Mouse (Mus musculus) neural tube, embryonic 11.5 days (tissue): ENCODE measurements around the gene Abi3bp. TPM values are rescaled to one million over a fixed set of nuclear protein-coding genes. Genes with fewer than 3 reads are reported as not detected.

ENCODE experiments used
- ATAC-seq: fragments of 200-750 bp; cut with Nextera tagmentation; 2 replicates; pipeline ENCODE4 v1.8.0; 2017; ENCODE audit warnings: moderate number of reproducible peaks, mild to moderate bottlenecking, moderate TSS enrichment, moderate library complexity; ENCODE audit not compliant: insufficient read depth, low FRiP score, low TSS enrichment
- DNase-seq: peaks from one replicate; pipeline ENCODE4 v3.0.0-alpha.2; 2015; ENCODE audit warnings: low spot score
- H3K27ac ChIP-seq: fragments of 300-500 bp; sonication (generic); 2 replicates; pipeline ENCODE4 v1.5.1; 2014; ENCODE audit warnings: low read depth, mild to moderate bottlenecking, low read length
- H3K27me3 ChIP-seq: fragments of 300-500 bp; sonication (generic); 2 replicates; pipeline ENCODE4 v1.6.1; 2014; ENCODE audit warnings: mild to moderate bottlenecking, low read length, mixed read lengths; ENCODE audit not compliant: control insufficient read depth, insufficient read depth
- H3K36me3 ChIP-seq: fragments of 300-500 bp; sonication (generic); 2 replicates; pipeline ENCODE4 v1.6.1; 2014; ENCODE audit warnings: mild to moderate bottlenecking, low read length, moderate library complexity, mixed read lengths; ENCODE audit not compliant: control insufficient read depth, insufficient read depth
- H3K4me1 ChIP-seq: fragments of 300-500 bp; sonication (generic); 2 replicates; pipeline ENCODE4 v1.6.1; 2014; ENCODE audit warnings: low read length, mixed read lengths; ENCODE audit not compliant: control insufficient read depth, insufficient read depth
- H3K4me2 ChIP-seq: fragments of 300-500 bp; sonication (generic); 2 replicates; pipeline ENCODE4 v1.6.1; 2014; ENCODE audit warnings: low read depth, mild to moderate bottlenecking, moderate library complexity
- H3K4me3 ChIP-seq: fragments of 300-500 bp; sonication (generic); 2 replicates; pipeline ENCODE4 v1.5.1; 2014; ENCODE audit warnings: low read depth, low read length
- H3K9ac ChIP-seq: fragments of 300-500 bp; sonication (generic); 2 replicates; pipeline ENCODE4 v1.6.1; 2014; ENCODE audit warnings: mild to moderate bottlenecking, low read length
- H3K9me3 ChIP-seq: fragments of 300-500 bp; sonication (generic); 2 replicates; pipeline ENCODE4 v1.6.1; 2016; ENCODE audit warnings: low read length; ENCODE audit not compliant: control insufficient read depth
- WGBS: fragments of 180-500 bp; shearing (Covaris S2); extraction: QIAGEN DNeasy Blood & Tissue Kit; methylation state at CpG from one replicate; pipeline ENCODE4 v1.1.7; 2014; 5-methylcytosine and 5-hydroxymethylcytosine counted together
- polyA plus RNA-seq: library from polyadenylated mRNA; unstranded; fragments of >200 nt; fragmentation: Nextera tagmentation; extraction: Ambion mirVana; gene quantifications from 2 replicates; pipeline ENCODE4 v1.2.1, GENCODE M21; 2014

Gene Abi3bp
- polyA plus RNA-seq, 1 experiment from 2014 or later = 1.2 TPM

DNA sequence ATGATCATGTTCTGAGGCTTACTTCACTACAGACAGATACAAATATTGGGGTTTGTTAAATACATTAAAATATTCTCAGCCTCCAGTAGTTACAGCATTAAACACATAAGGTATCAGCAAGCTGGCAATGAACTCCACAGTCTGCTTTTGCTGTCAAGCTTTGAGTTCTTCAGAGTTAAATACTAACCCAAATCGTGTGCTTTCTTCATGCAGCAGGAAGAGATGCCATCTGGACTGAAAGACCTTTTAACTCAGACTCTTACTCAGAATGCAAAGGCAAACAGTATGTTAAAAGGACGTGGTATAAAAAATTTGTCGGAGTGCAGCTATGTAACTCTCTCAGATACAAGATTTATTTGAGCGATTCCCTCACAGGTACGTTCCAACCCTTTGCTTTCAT lies 209.1 kb downstream of the Abi3bp start:
- no peak for ATAC-seq
- no peaks in the 10 kb centered on the region for H3K4me1 ChIP-seq
- no peak for DNase-seq
- no peak overlapping the region for H3K9ac ChIP-seq
- no peak overlapping the region for H3K4me3 ChIP-seq
- no peak overlapping the region for H3K4me2 ChIP-seq
- H3K27me3 ChIP-seq = no peaks in the 10 kb centered on the region
- WGBS = 92% methylated on average over 5 of the region's 5 CpGs
- H3K9me3 ChIP-seq = no peaks in the 10 kb centered on the region
- no peak overlapping the region for H3K27ac ChIP-seq
- no peaks in the 10 kb centered on the region for H3K36me3 ChIP-seq

DNA sequence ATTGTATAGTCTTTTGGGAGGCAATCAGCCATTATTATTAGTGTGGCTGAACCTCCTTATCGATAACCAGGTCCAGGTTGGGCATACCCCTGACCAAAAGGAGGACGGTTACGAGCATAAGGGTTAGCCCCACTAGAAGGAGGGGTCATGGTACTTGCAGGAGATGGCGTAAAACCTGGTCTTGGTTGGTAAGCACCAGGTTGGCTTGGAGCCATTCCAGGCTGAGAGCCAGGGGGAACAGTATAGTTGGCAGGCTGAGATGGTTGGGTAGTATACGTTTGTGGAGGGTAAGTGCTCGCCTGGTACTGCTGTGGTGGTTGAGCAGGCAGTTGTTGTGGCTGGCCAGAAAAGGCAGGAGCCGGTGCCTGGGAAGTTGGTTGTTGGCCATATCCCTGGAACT lies 213.0 kb downstream of the Abi3bp start:
- H3K9ac ChIP-seq = no peak overlapping the region
- H3K27ac ChIP-seq = no peak overlapping the region
- no peak overlapping the region for H3K4me3 ChIP-seq
- no peak for ATAC-seq
- no peak overlapping the region for H3K4me2 ChIP-seq
- WGBS = 95% methylated on average over 7 of the region's 7 CpGs
- no peaks in the 10 kb centered on the region for H3K9me3 ChIP-seq
- H3K36me3 ChIP-seq = no peaks in the 10 kb centered on the region
- no peaks in the 10 kb centered on the region for H3K4me1 ChIP-seq
- H3K27me3 ChIP-seq = no peaks in the 10 kb centered on the region
- DNase-seq = no peak

DNA sequence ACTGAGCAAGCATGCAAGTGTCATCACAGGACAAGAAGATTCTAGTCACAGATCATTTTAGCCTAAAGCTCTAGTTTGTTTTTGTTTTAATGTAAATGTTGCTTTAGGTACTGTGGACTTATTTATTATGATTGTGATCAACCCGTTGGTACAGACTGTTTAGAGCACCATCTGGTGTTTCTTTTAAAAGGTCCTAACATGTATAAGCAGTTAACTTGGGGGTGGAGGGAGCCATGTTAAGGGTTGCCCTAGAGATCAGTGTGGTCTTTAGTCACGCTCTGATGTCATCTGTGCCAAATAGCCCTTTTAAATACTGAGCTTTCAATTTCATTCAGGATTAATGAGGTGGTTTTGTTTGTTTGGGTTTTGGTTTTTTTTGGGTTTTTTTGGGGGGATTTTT lies 218.8 kb downstream of the Abi3bp start:
- H3K4me3 ChIP-seq = no peak overlapping the region
- no peaks in the 10 kb centered on the region for H3K27me3 ChIP-seq
- H3K36me3 ChIP-seq = no peaks in the 10 kb centered on the region
- no peak overlapping the region for H3K9ac ChIP-seq
- no peak overlapping the region for H3K4me2 ChIP-seq
- H3K27ac ChIP-seq = no peak overlapping the region
- ATAC-seq (no peak), DNase-seq (no peak)
- no peaks in the 10 kb centered on the region for H3K9me3 ChIP-seq
- H3K4me1 ChIP-seq = no peaks in the 10 kb centered on the region
- 61% methylated on average over 2 of the region's 2 CpGs for WGBS

DNA sequence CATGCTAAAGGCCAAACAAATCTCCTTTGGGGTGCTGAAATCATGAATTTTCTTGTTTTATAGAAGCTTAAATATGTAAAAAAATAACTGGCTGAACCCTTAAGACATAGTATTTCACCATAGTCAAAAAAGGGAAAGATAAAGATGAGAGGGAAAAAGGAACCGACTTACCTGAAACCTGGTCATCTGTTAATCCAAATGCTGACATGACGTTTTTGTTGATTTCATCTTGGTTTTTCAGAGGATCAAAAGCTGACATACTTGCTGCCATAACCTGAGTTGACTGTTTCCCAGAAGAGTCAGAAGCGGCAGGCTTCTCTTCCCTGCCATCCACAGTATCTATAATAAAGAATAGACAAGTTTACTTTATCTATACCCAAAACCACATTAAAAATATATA lies 223.2 kb downstream of the Abi3bp start:
- H3K9ac ChIP-seq = no peak overlapping the region
- H3K27me3 ChIP-seq = no peaks in the 10 kb centered on the region
- no peak for ATAC-seq
- no peaks in the 10 kb centered on the region for H3K36me3 ChIP-seq
- no peak overlapping the region for H3K27ac ChIP-seq
- 87% methylated on average over 3 of the region's 3 CpGs for WGBS
- H3K9me3 ChIP-seq = no peaks in the 10 kb centered on the region
- DNase-seq = no peak
- no peaks in the 10 kb centered on the region for H3K4me1 ChIP-seq
- H3K4me3 ChIP-seq = no peak overlapping the region
- no peak overlapping the region for H3K4me2 ChIP-seq

DNA sequence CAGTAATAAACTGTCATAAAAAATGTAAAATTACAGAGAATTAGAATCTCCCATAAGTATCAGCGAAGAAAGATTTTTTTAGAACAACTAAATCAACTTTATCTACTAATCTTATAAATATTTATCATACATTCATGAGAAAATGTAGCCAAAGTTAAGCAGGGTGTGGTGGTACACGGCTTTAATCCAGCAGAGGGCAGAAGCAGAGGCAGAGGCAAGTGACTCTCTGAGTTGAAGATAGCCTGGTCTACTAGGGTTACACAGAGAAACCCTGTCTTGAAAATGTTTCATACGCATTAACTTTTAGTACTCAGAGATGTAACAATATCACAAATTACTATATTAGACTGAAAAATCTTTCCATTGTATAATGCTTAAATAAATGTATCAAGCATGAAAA lies 228.1 kb downstream of the Abi3bp start:
- Histone ChIP-seq H3K9ac (no peak overlapping the region), H3K4me3 (no peak overlapping the region), H3K27ac (no peak overlapping the region), H3K36me3 (peaks cover 7% of the 10 kb centered on the region), H3K4me2 (no peak overlapping the region), H3K27me3 (no peaks in the 10 kb centered on the region), H3K4me1 (no peaks in the 10 kb centered on the region), H3K9me3 (no peaks in the 10 kb centered on the region)
- WGBS = 90% methylated on average over 3 of the region's 3 CpGs
- ATAC-seq (no peak), DNase-seq (no peak)

DNA sequence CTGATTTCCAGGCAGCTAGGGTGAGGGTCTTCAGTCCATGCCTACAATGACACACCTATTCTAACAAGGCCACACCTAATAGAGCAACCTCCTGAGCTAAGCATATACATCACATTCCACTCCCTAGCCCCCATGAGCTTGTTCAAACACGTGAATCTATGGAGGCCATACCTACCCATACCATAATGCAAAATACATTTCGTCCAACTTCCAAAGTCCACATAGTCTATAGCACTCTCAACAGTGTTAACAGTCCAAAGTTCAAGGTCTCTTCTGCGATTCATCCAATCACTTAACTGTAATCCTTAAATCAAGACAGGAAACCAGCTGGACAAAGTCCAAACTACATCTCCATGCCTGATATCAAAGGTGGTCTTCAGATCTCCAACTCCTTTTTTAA lies 232.4 kb downstream of the Abi3bp start:
- H3K4me3 ChIP-seq = no peak overlapping the region
- no peak for ATAC-seq
- H3K9me3 ChIP-seq = no peaks in the 10 kb centered on the region
- no peak overlapping the region for H3K4me2 ChIP-seq
- H3K4me1 ChIP-seq = no peaks in the 10 kb centered on the region
- H3K27ac ChIP-seq = no peak overlapping the region
- H3K9ac ChIP-seq = no peak overlapping the region
- peaks cover 10% of the 10 kb centered on the region for H3K36me3 ChIP-seq
- 92% methylated on average over 3 of the region's 3 CpGs for WGBS
- no peak for DNase-seq
- no peaks in the 10 kb centered on the region for H3K27me3 ChIP-seq

DNA sequence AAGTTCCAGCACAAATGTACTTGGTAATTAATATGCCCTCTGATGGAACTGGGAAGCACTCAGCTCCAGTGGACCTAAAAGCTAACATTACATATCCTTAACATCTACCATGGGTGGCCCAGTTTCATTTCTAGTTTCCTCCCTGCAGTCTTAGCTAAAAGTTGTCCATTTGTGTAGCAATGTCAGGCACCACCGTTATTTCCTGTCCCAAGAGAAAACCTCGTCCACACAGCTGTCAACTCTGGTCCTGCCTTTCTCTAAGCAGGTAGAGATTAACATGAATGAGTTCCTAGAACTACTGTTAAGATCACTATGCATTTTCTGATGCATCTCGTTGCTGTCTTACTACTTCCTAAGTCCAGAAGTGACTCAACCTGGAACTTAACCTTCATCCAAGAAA lies 237.9 kb downstream of the Abi3bp start:
- H3K9ac ChIP-seq = peak overlapping the region; percentile 4; the same call in 1 of the 2 replicates
- peaks cover 3% of the 10 kb centered on the region; the same call in 1 of the 2 replicates for H3K36me3 ChIP-seq
- no peak for ATAC-seq
- no peaks in the 10 kb centered on the region for H3K27me3 ChIP-seq
- no peaks in the 10 kb centered on the region for H3K9me3 ChIP-seq
- DNase-seq = no peak
- H3K4me2 ChIP-seq = peak overlapping the region; percentile 64
- no peak overlapping the region for H3K27ac ChIP-seq
- 82% methylated on average over 3 of the region's 3 CpGs for WGBS
- H3K4me1 ChIP-seq = peaks cover 10% of the 10 kb centered on the region; the same call in 1 of the 2 replicates
- H3K4me3 ChIP-seq = peak overlapping the region; percentile 85

DNA sequence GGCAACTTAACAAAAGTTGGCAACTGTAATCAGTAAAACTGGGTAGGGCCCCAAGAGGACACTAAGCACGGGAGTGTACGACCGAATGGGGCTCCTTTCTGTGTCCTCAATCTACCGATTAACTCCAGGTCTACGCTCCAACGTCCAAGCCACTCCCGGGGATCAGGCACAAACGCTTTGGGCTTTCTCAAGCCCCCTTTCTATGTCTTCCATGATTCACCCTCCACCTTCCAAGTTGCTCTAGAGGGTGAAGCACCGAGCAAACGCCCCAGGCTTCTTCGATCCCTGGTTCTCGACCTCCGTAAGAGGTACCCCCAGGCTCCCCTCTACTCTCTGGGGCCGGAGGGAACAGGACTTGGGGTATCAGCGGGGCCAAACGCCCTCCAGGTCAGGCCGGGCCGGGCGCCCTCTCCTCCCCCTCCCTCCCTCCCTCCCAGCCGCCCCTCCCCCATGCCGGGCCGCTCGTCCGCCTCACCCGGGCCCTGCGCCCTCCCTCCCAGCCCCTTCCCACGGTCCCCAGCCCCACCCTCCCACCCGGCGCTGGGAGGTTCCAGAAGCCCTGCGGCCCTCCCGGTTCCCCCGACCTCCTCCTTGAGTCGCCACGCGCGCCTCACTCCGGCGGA lies 239.0 kb downstream of the Abi3bp start:
- DNase-seq (no peak), ATAC-seq (peak; percentile 72)
- H3K4me3 ChIP-seq = peak overlapping the region; percentile 85
- no peaks in the 10 kb centered on the region for H3K9me3 ChIP-seq
- H3K9ac ChIP-seq = peak overlapping the region; percentile 78
- H3K27me3 ChIP-seq = no peaks in the 10 kb centered on the region
- 0 out of 2 replicates have a peak, but pooled peaks cover 3% of the 10 kb centered on the region for H3K36me3 ChIP-seq
- under 1% methylated on average over 20 of the region's 38 CpGs for WGBS
- H3K4me1 ChIP-seq = peaks cover 10% of the 10 kb centered on the region; the same call in 1 of the 2 replicates
- peak overlapping the region; percentile 64 for H3K4me2 ChIP-seq
- peak overlapping the region; percentile 97 for H3K27ac ChIP-seq
